Mouse (Mus musculus) urinary bladder, postnatal 25 days (tissue): ENCODE data around the gene Rnaseh2c.
A peak's percentile ranks its signal among the peaks of the same experiment; 100 is the strongest.

ENCODE experiments used
- DNase-seq: peaks from one replicate; pipeline ENCODE4 v3.0.0; 2022; ENCODE audit warnings: low spot score

Gene Rnaseh2c

DNA sequence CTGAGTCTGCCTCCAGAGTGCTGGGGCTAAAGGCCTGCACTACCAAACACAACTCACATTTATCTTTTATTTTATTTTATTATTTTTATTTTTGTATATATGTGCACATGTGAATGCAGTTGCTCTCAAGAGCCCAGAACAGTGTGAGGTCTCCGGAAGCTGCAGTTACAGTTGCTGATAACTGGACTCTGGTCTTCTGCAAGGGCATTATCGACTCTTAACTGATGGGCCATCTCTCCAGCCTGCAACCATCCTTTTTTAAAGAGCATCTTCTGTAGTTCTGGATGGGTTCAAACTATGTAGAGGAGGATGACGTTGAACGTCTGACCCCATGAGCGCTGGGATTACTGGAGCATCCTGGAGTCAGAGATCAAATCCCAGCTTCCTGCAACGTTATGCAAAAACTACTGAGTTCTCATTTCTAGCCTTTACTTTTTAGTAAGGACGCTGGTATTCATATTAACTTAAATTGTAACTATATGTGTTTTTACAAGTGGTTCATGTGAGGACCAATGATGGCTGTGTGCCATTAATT, 34.4 kb downstream of the Rnaseh2c start:
- no peak for DNase-seq

DNA sequence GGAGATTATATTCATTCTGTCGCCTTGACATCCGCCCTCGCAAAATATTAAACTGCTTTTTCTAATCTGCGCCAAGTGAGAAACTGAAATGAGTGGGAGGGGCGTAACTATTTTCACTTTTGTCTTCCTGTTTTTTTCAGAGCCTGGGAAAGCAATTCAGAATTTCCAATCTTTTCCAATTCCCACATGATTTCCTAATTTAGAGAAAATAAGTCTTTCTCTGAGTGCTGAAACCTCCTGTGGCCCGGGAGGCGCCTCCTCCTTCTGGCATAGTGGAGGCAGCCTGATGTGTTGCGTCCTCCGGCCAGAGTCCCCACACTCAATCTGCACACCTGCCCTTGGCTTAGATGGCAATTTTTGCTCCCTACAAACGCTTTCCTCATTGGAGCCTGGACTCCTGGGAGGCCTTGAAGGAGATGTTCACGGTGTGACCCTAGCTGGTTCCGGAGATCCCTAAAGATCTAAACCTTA, 34.9 kb downstream of the Rnaseh2c start:
- no peak for DNase-seq

DNA sequence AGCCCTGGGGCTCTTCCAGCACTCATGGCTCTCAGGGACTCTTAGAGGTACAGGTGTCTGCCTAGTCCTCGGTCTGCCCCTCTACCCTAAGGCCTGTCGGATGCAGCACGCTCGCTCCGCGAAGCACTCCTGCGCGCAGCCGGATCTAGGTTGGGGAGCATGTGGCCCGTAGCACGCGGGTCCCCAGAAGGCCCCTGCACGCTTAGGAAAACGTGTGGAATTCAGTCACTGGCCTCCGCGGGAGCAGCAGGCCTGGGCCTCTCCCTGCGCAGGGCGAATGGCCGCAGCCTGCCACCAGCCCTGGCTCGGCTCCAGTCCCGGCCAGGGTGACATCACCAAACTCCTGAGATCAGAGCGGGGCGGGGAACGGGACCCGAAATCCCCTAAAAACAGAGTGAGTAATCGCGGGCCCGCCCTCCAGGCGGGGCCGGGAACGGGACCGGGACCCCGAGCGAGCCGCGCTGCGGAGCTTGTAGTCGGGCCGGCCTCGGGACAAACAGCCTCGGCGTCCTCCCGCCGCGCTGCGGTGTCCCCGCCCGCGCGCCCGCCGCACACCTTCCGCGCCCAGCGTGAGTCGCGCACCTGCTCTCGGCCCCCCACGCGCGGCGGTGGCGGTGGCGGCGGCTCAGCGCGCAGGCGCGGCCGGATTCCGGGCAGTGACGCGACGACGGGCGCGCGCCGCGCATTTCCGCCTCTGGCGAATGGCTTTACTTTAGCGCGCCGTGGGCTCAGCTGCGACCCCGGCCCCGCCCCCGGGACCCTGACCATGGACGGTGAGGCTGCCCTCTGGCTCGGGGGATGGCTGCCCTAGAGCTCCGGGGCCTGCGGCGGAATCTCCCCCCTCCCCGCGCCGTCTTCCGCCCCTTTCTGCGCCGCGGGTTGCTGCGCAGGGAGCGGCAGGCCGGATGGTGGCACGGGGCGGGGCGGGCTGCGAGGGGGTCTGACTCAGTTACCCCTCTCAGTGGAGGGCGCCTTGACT, 35.7 kb downstream of the Rnaseh2c start, which contains the start of gene Rela:
Gene Rela, plus strand, starts transcription at position 415 of the 979 bp plus-strand sequence.
- peak; percentile 90 for DNase-seq

DNA sequence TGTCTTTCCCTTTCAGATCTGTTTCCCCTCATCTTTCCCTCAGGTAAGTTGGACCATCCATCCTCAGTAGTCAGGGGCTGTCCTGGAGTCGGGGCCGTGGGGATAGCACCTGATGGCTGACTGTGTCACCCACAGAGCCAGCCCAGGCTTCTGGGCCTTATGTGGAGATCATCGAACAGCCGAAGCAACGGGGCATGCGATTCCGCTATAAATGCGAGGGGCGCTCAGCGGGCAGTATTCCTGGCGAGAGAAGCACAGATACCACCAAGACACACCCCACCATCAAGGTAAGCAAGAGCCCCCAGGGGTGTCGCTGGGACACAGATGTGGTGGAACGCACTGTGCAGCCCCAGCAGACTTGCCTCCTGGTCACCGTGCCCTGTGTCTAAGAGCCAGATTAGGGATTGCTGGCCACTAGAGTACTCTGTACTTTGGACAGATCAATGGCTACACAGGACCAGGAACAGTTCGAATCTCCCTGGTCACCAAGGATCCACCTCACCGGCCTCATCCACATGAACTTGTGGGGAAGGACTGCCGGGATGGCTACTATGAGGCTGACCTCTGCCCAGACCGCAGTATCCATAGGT, 36.8 kb downstream of the Rnaseh2c start:
- DNase-seq, result no peak

DNA sequence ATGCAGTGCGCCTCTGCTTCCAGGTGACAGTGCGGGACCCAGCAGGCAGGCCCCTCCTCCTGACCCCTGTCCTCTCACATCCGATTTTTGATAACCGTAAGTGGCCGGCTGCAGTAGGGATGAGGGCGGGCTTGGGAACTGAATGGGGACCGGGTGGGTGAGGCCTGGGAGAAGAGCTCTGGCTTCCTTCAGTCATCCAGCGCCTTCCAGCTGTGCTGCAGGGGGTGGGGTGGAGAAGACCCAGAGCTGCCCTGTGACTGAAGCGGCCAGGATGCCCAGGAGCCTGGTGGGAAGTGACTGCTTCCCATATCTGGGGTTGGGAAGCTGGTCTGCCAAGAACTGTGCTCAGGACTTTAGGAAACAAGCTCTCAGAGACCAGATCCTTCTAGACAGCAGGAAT, 38.7 kb downstream of the Rnaseh2c start:
- no peak for DNase-seq

DNA sequence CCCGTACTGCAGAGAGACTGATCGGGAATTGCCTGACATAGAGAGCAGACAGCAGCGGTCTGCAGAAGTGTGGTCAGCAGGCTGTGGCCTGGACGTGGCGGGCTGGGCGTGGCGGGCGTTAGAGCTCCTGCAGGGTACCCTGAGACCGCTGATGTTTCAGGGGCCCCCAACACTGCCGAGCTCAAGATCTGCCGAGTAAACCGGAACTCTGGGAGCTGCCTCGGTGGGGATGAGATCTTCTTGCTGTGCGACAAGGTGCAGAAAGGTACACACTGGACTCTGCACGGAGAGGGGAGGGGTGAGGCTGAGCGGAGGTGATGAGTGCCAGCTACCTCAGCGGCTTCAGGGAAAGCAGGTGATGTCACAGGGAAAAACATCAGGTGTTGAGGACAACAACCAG, 39.3 kb downstream of the Rnaseh2c start:
- DNase-seq, result no peak

DNA sequence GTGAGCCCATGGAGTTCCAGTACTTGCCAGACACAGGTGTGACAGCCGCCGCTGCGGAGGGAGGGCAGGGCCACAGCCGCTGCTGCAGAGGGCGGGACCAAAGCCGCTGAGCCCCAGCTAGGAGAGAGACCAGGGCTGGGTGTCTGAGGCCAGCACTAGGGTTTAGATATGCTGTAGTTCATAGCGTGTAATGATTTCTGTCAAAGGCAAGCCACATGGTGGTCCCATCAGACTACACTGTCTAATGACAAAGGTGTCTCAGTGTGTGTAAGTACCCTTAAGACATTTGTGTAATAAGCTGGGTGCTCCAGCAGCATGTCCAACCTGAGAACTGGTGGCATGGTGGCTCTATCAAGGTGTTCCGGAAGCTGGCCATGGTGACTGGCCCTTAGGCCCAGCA, 40.0 kb downstream of the Rnaseh2c start:
- no peak for DNase-seq

DNA sequence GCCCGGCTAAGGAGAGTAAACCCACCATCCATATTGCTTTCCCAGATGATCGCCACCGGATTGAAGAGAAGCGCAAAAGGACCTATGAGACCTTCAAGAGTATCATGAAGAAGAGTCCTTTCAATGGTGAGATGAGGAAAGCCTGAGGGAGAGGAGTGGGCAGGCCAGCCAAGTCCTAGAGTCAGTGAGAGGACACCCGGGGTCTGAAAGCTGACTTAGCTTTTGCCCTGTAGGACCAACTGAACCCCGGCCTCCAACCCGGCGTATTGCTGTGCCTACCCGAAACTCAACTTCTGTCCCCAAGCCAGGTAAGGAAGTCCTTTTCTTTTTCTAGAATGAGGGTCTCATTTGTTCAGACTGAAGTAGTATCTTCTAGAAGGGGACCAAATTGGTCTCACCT, 43.6 kb downstream of the Rnaseh2c start:
- no peak for DNase-seq

DNA sequence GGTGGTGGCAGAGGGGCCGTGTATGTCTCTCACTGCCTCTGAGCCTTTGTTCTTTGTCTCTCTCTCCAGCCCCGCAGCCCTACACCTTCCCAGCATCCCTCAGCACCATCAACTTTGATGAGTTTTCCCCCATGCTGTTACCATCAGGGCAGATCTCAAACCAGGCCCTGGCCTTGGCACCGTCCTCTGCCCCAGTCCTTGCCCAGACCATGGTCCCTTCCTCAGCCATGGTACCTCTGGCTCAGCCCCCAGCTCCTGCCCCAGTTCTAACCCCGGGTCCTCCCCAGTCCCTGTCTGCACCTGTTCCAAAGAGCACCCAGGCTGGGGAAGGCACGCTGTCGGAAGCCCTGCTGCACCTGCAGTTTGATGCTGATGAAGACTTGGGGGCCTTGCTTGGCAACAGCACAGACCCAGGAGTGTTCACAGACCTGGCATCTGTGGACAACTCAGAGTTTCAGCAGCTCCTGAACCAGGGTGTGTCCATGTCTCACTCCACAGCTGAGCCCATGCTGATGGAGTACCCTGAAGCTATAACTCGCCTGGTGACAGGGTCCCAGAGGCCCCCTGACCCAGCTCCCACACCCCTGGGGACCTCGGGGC, 45.2 kb downstream of the Rnaseh2c start:
- DNase-seq, result no peak

DNA sequence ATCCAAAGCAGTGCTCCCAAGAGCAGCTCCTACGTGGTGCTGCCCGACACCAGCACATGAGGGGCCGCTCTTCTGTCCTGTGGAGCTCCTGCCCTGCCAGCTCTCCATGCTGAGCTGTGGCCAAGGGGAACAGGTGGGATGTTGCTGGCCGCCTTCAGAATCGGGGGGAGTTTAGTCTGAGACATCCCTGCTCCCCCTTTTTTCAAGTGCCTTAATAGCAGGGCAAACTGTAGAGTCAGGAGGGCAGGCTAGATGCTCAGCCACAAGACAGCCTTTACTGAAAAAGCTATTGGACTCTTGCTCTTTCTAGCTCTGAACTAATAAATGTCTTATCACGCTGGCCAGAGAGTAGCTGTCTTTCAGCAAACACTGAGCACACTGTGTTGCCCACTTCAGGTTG, 46.1 kb downstream of the Rnaseh2c start:
- DNase-seq, result no peak

DNA sequence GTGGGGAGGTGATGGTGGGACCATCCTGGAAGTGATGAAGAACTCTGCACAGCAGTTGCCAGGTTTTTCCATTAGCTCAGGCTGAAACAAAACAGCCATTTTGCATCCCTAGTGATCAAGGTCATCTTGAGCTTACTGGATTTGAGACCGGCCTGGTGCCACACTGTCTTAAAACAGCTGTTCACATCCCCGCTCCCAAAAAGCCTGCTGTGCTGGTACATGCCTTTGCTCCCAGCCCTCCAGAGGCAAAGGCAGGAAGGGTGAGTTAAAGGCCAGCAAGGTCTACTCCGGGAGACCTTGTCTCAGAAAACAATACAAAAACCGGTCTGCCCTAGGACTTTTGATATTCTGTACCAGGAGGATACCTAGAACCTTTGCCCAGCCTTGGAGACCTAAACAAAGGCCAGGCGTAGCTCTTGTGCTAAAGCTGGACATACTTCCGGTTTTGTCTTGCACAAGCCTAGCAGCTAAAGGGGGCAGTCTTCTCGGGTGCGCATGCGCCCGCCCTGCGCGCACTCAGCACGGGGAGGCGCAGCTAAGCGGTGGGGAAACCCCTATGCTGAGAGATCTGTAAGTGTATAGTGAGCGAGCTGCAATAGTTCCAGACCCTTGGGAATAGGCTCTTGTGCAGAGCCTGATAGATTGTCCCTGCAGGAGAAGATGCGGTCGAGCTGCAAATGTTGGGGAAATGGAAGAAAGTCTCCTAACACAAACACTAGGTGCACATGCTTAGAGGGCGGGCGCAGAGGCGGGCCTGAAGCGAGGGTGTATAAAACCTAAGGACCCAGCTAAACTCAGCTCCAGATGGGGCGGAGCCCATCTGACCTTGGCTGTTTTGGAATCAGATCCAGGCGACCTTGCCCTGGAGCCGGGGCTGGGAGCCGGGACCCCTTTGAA, 47.0 kb downstream of the Rnaseh2c start:
- DNase-seq, result peak; percentile 71

DNA sequence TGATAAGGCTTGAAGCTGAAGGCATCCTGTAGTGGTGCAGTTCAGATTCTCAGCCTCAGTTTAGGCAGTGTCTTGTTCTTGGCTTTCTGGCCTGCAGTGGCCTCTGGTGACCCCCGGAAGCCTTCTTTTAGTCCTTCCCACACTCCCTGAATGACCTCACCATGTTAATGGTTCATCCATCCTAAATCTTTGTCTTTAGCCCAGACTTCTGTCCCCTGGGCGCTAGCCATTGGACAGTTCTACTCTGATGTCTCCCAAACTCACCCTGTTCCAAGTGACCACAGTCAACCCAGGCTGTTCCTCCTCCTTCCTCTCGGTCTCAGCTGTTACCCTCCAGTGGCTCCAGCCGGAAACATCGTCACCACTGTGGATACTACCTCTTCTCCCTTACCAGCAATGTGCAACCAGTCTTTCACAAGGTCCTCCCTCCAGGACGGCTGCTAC, 47.6 kb downstream of the Rnaseh2c start:
- DNase-seq, result no peak

DNA sequence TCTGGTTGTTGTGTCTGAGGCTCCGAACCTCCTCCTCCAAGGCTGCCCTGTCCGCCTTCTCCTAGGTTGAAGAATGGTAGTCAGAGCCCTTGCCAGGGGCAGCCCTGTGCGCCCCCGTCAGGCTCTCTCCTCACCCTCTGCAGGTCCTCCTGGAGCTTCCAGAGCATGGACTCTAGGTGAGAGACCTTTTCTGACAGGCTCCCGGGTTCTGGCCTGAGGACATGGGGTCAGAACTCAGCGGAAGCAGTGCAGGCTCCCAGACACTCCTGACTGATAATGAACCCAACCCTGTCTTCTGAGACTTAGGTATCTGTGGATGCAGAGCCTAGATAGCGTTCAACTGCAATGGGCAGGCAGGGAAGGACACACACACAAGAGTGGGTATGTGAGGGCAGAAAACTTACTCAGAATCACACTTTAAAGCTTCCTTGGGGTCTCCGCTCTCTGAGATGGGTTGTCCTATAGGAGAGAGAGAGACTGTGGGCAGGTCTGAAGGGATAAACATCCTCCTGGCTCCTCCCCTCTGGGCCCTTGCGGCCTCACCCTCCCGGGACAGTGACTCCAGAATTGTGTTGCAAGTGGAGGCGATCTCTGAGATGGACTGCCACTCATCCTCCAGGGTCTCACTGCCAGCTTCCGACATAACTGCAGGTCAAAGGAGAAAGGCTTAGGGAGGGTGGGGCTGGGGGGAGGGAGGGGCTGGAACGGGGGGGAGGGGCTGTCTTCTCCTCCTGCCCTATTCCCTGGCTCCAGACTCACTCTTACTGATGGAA, 50.0 kb downstream of the Rnaseh2c start:
- no peak for DNase-seq

DNA sequence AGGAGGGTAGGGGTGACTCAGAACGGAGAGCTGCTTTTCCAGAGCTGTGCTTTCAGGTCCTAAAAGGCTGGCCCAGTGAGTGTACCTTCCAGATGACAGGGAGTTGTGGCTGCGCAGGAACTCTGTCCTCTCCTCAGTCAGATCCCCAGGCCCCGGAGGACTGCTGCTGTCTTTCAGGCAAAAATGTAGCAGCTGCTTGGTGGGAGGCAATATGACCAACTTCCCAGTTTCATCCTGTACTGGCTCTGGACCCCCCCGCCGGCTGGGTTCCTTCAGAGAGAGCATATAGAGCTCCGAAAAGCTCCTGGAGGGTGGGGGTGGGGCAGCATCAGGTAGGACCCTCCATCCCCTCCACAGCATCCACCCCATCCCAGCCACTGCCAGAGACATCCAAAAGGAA, 50.9 kb downstream of the Rnaseh2c start:
- DNase-seq, result no peak

DNA sequence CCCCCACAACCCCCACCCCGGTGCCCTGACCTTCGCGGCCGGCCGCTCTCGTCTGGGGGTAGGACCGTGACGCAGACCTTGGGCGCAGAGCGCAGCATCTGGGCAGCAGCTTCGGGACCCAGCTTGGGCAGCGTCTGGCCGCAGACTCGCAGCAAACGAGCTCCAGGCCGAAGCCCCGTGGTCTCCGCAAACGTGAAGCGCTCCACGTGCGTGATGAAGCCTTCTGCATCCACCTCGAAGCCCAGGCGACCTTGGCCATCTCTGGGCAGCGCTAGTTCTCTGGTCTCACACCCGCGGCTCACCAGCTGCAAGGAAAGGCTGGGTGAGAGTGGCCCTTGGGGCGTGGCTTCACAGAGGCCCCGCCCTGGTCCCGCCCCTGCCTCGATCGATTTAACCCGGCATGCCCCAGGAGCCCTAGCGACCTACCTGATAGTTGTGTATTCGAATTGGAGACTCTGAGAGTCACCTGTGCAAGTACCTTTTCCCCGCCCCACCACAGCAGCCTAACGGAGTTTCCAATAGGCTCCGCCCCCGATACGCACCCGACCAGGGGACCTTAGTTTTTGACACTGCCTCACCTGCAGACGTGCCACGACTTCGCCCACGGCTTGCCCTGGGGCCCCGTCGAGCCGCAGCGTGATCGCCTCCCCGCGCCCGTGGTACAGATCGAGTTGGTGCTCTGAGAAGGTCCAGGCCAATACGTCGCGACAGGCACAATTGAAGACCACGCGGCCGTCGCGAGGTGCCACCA, 52.5 kb downstream of the Rnaseh2c start:
- no peak for DNase-seq

DNA sequence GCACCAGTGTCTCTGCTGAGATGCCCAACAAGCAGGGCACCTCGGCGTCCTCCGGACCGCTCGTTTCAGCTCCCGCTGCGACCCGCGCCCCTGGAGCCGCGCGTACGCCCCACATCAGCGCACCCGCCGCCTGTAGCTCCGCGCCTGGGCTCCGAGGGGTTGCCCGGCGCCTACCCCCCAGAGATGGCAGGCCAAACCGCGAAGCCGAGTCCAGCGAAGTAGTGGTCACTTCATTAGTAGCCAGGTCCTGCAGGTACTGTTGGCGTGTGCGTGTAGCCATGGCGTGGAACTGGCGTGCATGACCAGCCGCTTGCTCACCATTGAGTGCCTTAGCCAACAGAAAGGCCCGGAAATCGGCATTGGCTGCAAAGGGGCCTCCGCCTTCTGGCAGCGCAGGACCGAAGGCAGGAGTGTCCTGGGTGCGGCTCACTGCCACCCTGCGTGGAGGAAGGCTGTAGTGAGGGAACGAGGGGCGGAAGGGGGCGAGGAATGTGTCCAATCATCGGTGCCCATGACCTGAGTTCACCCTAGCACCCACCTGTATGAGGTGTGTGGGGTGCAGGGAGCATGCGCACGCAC, 53.1 kb downstream of the Rnaseh2c start:
- DNase-seq, result no peak
